Mouse (Mus musculus) gastrocnemius, postnatal 4 days (tissue): ENCODE results near the gene Olfr845. TPM values are rescaled to one million over a fixed set of nuclear protein-coding genes. Genes with fewer than 3 reads are reported as not detected.

Source experiments
- DNase-seq, 2 experiments: peaks; one replicate each; pipeline ENCODE4 v3.0.0; 2021 to 2022; ENCODE audit warnings: low spot score in 2 of 2, mixed read lengths in 2 of 2
- long read RNA-seq, 2 experiments: library from polyadenylated mRNA; stranded (forward); transcript quantifications; one replicate each; pipeline ENCODE4 v2.0.0; 2021
- total RNA-seq, 2 experiments: library from RNA; stranded (reverse); gene quantifications; 2 replicates each; pipeline ENCODE4 v1.2.3; 2021

Gene Olfr845
- not detected for total RNA-seq
- long read RNA-seq, experiment 1 = 0 reads
- long read RNA-seq, experiment 2 = 0 reads

DNA sequence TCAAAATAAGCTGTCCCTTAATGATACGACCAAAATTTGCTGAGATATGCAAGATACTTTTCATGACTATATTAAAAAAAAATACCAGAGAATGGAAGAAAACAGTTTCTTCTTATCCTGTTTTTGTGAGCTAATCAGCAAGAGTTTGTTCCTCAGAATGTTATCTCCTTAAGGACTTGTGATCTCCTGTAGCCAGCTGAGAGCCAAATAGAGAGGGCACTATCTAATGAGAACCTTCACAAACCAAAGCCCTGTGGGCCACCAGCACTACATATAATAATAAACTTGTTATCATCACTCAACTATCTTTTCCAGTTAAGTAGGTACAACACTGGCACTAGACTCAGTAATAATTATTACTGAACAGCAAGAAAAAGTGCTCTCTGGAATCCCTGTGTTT lies at the start of gene Olfr845:
Gene Olfr845, plus strand, starts transcription at position 301 of the 400 bp plus-strand sequence.
- DNase-seq = no peak

DNA sequence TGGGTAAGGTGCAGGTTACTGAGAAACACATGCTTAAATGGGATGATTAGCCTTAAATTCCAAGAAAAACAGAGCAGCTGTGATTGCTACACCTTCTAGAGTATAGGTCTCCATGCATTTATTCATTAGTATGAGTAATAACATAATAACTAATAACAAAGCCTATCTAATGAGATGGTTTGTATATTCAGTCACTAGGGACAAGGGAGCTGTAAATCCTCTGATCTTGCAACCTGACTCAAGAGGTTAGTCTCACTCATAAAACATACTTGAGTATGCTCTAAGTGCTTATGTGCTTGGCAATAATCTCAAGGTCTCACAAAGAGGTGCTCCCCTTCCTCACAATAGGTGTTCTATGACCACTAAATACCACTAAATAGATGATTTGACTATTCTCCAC lies 20.2 kb upstream of the Olfr845 start, which contains the start of gene Olfr844:
Gene Olfr844, plus strand, starts transcription at position 301 of the 400 bp plus-strand sequence.
- DNase-seq = no peak

DNA sequence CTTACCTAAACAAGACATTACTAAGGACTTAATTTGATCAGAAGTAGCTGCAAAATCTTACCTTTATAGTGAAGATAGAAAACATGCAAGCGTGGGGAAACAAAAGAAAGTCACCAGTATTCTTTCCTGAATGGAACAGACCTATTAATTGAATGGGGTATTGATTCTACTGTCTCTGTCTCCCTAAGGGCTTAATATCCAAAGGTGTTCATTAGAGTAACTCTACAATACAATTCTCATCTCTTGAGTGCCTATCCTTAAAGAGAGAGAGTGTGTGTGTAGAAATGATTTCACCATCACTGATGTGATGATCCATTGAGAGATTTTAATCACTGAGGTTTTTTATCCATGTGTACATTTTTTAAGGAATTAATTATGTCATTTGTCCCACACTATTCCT lies 27.6 kb downstream of the Olfr845 start, which contains the start of gene Olfr846:
Gene Olfr846, minus strand, starts transcription at position 101 of the 400 bp plus-strand sequence.
- no peak for DNase-seq

DNA sequence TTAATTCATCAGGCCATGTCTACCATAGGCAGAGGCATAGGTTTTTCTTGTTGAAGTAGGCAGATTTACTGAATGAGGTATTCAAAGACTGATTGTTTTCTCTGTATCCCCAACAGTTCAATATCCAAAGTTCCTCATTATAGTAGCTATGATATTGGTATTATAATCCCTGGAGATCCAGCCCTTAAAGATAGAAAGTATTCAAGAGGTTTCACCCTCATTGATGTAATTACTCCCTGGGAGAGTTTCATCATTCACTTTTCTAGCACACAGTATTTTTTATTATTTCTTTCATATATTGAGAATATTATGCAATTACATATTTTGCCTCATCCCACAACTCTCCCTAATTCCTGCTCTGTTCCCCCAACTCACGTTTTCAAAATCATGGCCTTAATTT lies 42.3 kb downstream of the Olfr845 start, which contains the start of gene Olfr847:
Gene Olfr847, minus strand, starts transcription at position 101 of the 400 bp plus-strand sequence.
- DNase-seq = no peak

Other genes with a start within 250 kb of the Olfr845 start
- not detected for gene Olfr836, start 216.1 kb upstream of the Olfr845 start, total RNA-seq
- not detected for gene Olfr837, start 200.1 kb upstream of the Olfr845 start, total RNA-seq
- under 1 TPM; 0.02 to 0.03 TPM for gene Olfr839-ps1, start 159.1 kb upstream of the Olfr845 start, total RNA-seq
- not detected for gene Olfr843, start 84.5 kb upstream of the Olfr845 start, total RNA-seq
- not detected for gene Olfr844, start 20.1 kb upstream of the Olfr845 start, total RNA-seq
- not detected for gene Olfr846, start 27.5 kb downstream of the Olfr845 start, total RNA-seq
- gene Olfr847, start 42.2 kb downstream of the Olfr845 start, total RNA-seq = not detected
- gene Olfr849, start 103.8 kb downstream of the Olfr845 start, total RNA-seq = not detected
- gene Olfr850, start 141.8 kb downstream of the Olfr845 start, total RNA-seq = not detected
- not detected for gene Olfr851, start 156.8 kb downstream of the Olfr845 start, total RNA-seq
- gene Olfr853, start 204.6 kb downstream of the Olfr845 start, total RNA-seq = not detected
- gene Olfr854, start 230.9 kb downstream of the Olfr845 start, total RNA-seq = not detected
- not detected for gene Olfr855, start 246.2 kb downstream of the Olfr845 start, total RNA-seq